Mouse (Mus musculus) adrenal gland, postnatal 4 days (tissue): ENCODE data around the gene Hikeshi. TPM values are rescaled to one million over a fixed set of nuclear protein-coding genes. Genes with fewer than 3 reads are reported as not detected.

Source experiments
- DNase-seq, 2 experiments: peaks; one replicate each; pipeline ENCODE4 v3.0.0; 2021 to 2022; ENCODE audit warnings: low spot score in 2 of 2, mixed read lengths in 2 of 2
- total RNA-seq, 2 experiments: library from RNA; stranded (reverse); gene quantifications; 2 replicates each; pipeline ENCODE4 v1.2.3; 2021

Gene Hikeshi
- total RNA-seq, 2 experiments from 2014 or later = 59.3 to 61.1 TPM

DNA sequence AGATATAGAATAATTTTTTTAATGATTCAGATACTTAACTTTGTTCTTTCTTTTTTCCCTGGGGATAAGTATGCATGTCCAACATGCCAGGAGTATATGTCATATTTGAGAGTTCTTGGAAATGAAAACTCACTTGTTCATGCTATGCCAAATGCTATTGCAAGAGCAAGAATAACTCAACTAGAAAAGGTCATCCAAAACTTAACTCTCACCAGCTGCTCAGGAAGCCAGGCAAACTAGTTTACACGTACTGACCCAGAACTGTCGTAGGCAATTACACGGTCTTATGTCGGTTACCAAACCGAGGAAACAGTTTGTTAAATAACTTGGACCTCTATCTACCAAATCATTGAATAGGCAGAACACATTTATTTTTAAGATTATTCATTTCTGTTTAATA is 24.3 kb downstream of the Hikeshi start:
- no peak for DNase-seq

DNA sequence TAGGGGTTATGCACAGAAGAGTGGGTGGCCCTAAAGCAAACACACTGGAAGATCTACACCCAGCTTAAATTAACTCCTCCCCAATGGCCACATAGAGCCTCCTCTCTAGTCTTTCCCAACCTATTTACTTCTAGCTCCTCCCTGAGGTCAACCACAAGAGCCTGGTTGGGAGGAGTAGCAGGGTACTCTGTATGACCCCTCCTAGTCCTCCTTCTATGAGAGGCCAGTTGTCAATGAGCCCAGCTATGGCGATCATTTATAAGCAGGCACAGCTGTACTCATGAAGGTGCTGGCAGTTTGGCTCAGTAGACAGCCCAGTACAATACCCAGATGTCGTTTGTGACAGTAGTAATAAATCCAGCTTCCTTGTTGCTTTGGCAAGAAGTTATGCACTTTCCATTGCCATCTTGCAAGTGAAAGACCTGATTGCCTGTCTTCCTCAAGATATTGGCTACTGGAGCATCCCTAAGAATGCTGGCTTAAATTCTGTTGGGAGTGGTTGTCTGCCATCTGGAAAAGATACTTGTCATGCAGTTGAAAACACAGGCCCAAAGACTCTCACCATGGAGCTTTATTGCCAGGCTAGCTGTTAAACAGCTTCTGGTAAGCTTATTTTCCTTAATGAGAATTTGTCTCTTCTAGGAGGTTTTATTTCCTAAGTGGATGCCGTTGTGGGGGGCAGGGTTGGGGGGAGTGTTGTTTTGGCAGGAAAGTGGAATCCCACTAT is 27.4 kb downstream of the Hikeshi start:
- no peak for DNase-seq

DNA sequence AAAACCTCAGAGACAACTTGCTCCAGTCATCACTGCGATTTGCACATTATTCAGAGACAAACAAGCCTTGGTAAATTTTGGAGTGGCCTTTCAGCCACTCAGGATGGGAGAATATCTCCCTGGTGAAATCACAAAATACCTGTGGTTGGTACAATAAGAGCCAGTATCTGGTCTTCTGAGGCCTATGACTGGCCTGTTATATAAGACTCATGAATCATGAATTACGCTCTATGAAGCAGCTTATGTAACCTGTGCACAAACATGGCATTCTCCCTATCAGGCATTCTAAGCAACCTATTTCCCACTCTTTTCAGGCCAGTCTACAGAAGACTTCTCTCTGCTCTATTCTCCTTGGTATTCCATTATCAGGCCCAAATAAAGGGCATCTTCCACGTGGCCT is 28.6 kb downstream of the Hikeshi start:
- DNase-seq = no peak

DNA sequence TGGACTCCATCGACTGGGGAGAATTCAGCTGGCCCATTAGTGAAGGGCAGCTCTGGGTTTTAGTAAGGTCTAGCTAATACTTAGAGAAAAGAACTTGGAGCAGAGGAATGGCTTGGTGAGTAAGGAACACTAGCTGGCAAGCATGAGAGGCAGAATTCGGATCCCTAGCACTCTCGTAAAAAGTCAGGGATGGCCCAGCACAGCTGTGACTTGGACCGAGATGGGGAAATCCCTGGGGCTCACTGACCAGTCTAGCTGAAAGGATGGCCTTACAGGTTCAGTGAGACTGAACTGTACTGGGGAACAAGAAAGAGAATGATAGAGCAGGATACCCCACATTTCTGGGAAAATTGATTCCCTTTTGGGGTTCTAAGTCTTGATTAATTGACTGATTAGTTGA is 31.3 kb downstream of the Hikeshi start:
- no peak for DNase-seq

DNA sequence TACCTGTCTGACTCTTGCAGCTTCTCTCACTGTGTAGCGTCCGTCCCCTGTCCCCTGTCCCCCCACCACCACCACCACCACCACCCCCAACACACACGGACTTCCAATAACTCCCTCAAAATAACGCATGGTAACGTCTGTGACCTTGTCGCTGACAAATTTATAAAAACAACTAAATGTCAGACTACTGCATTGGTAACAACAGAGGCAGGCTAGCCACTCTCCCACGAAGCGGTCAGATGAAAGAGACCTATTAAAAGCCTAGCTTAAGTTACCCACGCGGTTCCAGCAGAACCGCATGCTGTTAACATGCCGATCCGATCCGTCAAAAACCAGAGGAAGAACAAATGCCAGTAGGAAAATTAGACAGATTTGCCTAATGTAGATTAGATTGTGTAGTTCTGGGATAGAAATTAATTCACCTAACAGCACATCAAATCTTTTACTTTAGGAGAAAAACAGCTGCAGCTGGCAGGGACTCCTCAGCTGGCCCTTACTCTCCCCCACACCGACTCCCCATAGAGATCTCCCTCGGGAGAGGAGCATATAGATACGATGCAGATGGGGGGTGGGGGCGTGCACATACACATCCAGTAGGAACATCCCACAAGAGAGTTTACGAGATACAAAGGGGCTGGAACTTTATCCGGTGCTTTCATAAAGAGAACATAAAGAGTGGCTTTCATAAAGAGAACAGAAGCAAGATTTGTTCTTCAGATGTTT is 31.9 kb downstream of the Hikeshi start:
- DNase-seq = no peak

DNA sequence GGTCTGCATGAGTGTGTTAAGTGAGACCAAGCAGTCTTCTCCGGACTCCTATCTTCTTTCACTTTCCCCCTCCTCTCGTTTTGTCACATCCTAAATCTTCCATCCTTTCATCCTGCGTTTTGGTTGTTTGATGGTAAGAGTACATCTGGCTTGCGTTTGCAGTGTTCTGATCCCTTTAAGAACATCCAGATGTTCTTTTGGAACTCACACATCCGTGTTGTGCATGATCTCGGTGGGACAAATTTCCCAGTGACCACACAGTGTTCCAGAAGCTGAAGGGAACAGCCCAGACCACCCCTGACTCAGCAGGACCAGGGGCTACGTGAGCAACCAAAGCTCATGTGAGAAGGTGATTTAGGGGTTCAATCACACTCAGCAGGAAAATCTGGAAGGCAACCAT is 32.6 kb downstream of the Hikeshi start:
- DNase-seq = no peak

DNA sequence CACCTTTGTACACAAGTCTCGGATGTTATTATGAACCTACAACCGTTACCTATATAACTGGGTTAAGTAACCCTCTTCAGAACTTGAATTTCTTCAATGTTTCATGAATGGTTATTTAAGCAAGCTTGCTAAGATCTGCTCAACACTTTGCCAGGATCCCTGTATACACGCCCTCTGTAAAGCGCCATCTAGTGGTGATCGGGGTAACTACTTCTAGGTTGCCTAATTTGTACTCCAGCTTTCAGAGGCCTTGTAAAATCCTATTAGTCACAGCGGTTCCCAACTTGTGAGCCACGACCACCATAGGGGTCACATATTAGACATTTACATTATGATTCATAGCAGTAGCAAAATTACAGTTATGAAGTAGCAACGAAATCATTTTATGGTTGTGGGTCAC is 33.1 kb downstream of the Hikeshi start:
- DNase-seq = peak in 1 of 2 experiments; percentile 62

DNA sequence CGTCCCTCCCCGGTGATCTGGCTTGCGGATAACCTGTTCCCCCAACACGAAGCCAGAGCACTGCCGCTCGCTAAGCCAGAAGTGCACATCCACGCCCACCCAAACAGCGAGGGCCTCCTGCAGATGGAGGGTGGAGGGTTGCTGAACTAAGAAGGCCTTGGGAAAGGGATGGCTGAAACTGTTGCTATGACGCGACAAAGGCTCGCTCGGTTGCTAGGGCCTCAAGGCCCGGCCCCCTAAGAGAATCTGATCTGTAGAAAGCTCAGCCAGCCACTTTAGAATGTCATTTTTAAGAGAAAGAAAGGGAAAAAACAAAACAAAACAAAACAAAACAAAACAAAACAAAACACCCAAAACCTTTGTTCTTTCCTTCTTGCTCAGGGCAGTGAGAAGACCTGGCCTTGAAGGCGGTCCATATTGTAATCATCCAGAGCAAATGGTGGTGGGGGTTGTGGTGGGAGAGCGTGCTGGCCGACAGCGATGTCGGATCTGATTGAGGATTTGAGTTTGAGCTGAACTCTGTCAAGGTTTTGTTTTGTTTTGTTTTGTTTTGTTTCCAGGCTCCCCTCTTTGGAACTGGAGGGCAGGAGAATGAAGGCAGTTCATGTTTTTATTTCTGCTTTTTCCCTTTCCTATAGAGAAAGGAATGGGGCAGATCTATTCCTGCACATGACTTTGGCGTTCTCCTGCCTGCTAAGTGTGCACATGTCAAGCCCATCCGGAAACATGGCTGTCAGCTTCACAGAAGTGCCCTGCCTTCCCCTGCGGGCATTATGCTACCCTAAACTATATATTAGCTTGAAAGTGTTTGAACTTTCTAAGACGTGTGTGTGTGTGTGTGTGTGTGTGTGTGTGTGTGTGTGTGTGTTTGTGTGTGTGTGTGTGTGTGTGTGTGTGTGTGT is 37.3 kb downstream of the Hikeshi start, which contains the start of gene Ccdc81:
Gene Ccdc81 (minus strand): TSS at position 188 of the 902 bp plus-strand sequence.
- DNase-seq = no peak

DNA sequence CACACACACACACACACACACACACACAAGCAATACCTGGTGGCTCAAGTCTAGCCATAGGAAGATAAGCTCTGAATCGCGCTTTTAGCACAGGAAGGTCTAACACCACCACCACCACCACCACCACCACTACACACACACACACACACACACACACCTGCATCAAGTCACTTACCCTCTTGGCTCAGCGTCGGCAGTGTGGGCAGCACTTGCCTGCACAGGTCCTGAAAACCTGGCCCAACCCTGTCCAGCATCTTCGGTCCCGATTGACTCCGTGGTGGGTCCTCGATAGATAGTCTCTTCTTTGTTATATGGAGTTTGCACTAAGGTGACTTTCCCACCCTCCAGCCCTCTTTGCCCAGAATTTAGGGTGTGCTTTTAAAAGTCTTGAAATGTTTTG is 38.0 kb downstream of the Hikeshi start:
- no peak for DNase-seq

DNA sequence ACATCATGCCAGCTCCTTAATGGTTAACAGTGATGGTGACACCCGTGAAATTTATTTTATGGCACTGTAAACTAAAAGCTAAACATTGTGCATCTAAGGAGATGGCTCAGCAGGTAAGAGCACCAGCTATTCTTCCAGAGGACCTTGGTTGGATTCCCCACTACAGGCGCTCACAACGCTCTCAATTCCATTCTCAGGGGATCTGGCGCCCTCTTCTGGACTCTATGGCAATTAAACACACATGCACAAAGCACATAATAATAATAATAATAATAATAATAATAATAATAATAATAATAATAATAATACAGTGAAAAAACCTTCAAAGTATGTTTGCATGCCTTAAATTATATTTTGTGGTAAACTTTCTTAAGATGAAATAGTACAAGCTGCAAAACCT is 49.1 kb downstream of the Hikeshi start:
- no peak for DNase-seq

DNA sequence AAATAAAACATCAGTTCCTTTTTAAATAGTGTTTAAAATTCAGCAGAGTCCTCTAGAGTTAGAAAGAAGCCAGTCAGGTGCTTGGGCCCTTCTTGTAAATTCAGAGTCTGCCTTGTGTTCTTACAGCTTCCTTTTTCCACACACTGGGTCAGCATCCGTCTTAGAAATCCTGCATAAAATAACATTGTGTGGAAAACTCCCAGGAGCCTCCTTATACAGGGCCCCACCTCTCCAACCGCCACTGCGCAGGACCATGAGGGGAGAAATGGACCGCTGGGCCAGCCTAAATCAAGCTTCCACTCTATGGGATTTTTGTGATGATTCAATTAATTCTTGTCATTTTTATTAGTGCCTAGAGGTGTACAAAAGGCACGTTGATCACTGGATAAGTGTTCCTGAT is 49.6 kb downstream of the Hikeshi start:
- no peak for DNase-seq

DNA sequence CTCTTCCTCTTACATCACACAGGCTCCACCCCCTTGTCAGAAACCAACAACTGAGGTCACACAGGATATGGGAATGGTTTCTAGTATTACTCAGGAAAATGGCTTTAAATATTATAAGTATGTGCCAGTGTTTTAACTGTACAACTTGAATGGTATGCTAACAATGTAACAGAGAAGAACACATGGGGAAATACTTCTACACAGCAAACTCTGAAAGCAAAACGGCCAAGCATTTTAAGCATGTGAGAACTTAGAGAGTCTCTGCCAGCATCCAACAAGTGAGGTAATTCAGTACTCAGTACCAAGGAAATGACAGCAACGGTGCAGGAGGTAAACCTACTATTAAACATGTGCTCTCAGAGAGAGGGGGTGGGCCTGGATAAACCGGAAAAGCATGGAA is 56.5 kb downstream of the Hikeshi start:
- DNase-seq = no peak

DNA sequence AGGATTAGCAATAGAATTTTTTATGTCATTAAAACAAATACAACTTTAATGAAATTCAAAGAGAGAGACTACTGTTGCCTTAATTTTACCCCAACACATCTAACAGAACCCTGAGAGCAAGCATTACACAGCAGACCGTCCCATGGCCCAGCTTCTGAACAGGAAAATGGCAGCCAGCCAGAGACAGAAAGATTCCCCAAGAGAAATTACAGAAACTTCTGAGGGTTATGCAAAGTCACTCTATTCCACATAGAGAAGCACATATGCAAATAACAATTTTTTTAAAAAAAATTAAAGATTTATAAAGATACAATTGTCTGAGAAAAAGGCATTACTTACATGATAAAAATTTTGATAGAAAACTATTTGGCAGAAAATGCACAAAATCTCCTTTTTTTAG is 61.3 kb downstream of the Hikeshi start:
- no peak for DNase-seq

Other genes with a start within 250 kb of the Hikeshi start
- under 1 TPM; 0.25 to 0.28 TPM for gene Ccdc81, start 37.6 kb downstream of the Hikeshi start, total RNA-seq
- 10 to 100 TPM; 69.7 to 77.9 TPM for gene Eed, start 39.8 kb upstream of the Hikeshi start, total RNA-seq
- gene Picalm, start 189.0 kb upstream of the Hikeshi start, total RNA-seq = 100 to 1,000 TPM; 198 to 211 TPM